Mouse (Mus musculus): ENCODE measurements around the gene Col9a2. TPM values are rescaled to one million over a fixed set of nuclear protein-coding genes. Genes with fewer than 3 reads are reported as not detected.
"Not testable (repeated sequence)": the region's sequence is repeated elsewhere in the genome, so short reads cannot be mapped to it uniquely, and the experiment has no call there.

Col9a2 gene
- polyA plus RNA-seq, 2 experiments = 83.8 to 256 TPM

- WGBS = 79% methylated on average over 2 of the region's 2 CpGs
- Histone ChIP-seq H3K4me1 (ENCODE audit: control insufficient read depth, insufficient read depth, low read length) (no peaks in the 10 kb centered on the region), H3K4me2 (replicated peaks; ENCODE audit: low read depth, low read length, severe bottlenecking) (no peak overlapping the region), H3K4me3 (replicated peaks; ENCODE audit: low read length) (no peak overlapping the region), H3K9me3 (ENCODE audit: control insufficient read depth, low read length) (no peaks in the 10 kb centered on the region), H3K27me3 (ENCODE audit: control insufficient read depth, insufficient read depth, low read length) (no peaks in the 10 kb centered on the region), H3K9ac (ENCODE audit: low read depth, low read length, severe bottlenecking) (no peak overlapping the region), H3K36me3 (ENCODE audit: control insufficient read depth, insufficient read depth, low read length) (peaks cover 38% of the 10 kb centered on the region), H3K27ac (replicated peaks; ENCODE audit: low read depth, low read length) (no peak overlapping the region)
- no peak for TF ChIP-seq POLR2A (IDR thresholded peaks at IDR 0.05; ENCODE audit: borderline replicate concordance, extremely low read depth, insufficient read depth, insufficient read length)
- ATAC-seq (ENCODE audit: low FRiP score, low read depth) (no peak), DNase-seq (ENCODE audit: low spot score) (no peak)
These were observed 17.8 kb downstream of the Col9a2 start for GRCm38 (mm10) chr4:121057032-121057431.

GRCm38 (mm10) chr4:121059218-121059617, 20.0 kb downstream of the Col9a2 start:
- H3K27me3 ChIP-seq (ENCODE audit: control insufficient read depth, insufficient read depth, low read length); H3K4me1 ChIP-seq (ENCODE audit: control insufficient read depth, insufficient read depth, low read length); H3K4me3 ChIP-seq (replicated peaks; ENCODE audit: low read length); H3K9me3 ChIP-seq (ENCODE audit: control insufficient read depth, low read length); ATAC-seq (ENCODE audit: low FRiP score, low read depth); DNase-seq (ENCODE audit: low spot score); H3K9ac ChIP-seq (ENCODE audit: low read depth, low read length, severe bottlenecking); H3K27ac ChIP-seq (replicated peaks; ENCODE audit: low read depth, low read length); H3K4me2 ChIP-seq (replicated peaks; ENCODE audit: low read depth, low read length, severe bottlenecking): not testable (repeated sequence)
- WGBS = 91% methylated on average over 9 of the region's 10 CpGs
- peaks cover 35% of the 10 kb centered on the region for H3K36me3 ChIP-seq (ENCODE audit: control insufficient read depth, insufficient read depth, low read length)

GRCm38 (mm10) chr4:121065336-121065735, 26.2 kb downstream of the Col9a2 start:
- Histone ChIP-seq H3K4me3 (replicated peaks; ENCODE audit: low read length) (no peak overlapping the region), H3K9me3 (ENCODE audit: control insufficient read depth, low read length) (no peaks in the 10 kb centered on the region), H3K4me1 (ENCODE audit: control insufficient read depth, insufficient read depth, low read length) (no peaks in the 10 kb centered on the region), H3K36me3 (ENCODE audit: control insufficient read depth, insufficient read depth, low read length) (peaks cover 63% of the 10 kb centered on the region), H3K4me2 (replicated peaks; ENCODE audit: low read depth, low read length, severe bottlenecking) (no peak overlapping the region), H3K9ac (ENCODE audit: low read depth, low read length, severe bottlenecking) (no peak overlapping the region), H3K27ac (replicated peaks; ENCODE audit: low read depth, low read length) (no peak overlapping the region), H3K27me3 (ENCODE audit: control insufficient read depth, insufficient read depth, low read length) (no peaks in the 10 kb centered on the region)
- DNase-seq (ENCODE audit: low spot score) (no peak), ATAC-seq (ENCODE audit: low FRiP score, low read depth) (no peak)
- no peak for TF ChIP-seq POLR2A (IDR thresholded peaks at IDR 0.05; ENCODE audit: borderline replicate concordance, extremely low read depth, insufficient read depth, insufficient read length)
- 84% methylated on average over 2 of the region's 2 CpGs for WGBS

- Histone ChIP-seq H3K36me3 (ENCODE audit: control insufficient read depth, insufficient read depth, low read length) (peaks cover 58% of the 10 kb centered on the region), H3K4me2 (replicated peaks; ENCODE audit: low read depth, low read length, severe bottlenecking) (no peak overlapping the region), H3K27ac (replicated peaks; ENCODE audit: low read depth, low read length) (no peak overlapping the region), H3K27me3 (ENCODE audit: control insufficient read depth, insufficient read depth, low read length) (no peaks in the 10 kb centered on the region), H3K9me3 (ENCODE audit: control insufficient read depth, low read length) (no peaks in the 10 kb centered on the region), H3K9ac (ENCODE audit: low read depth, low read length, severe bottlenecking) (no peak overlapping the region), H3K4me1 (ENCODE audit: control insufficient read depth, insufficient read depth, low read length) (no peaks in the 10 kb centered on the region), H3K4me3 (replicated peaks; ENCODE audit: low read length) (no peak overlapping the region)
- DNase-seq (ENCODE audit: low spot score) (no peak), ATAC-seq (ENCODE audit: low FRiP score, low read depth) (no peak)
- no peak for TF ChIP-seq POLR2A (IDR thresholded peaks at IDR 0.05; ENCODE audit: borderline replicate concordance, extremely low read depth, insufficient read depth, insufficient read length)
- WGBS = 89% methylated on average over 4 of the region's 4 CpGs
These were observed 35.1 kb downstream of the Col9a2 start for GRCm38 (mm10) chr4:121074250-121074649.

- H3K4me3 ChIP-seq (replicated peaks; ENCODE audit: low read length) = no peak overlapping the region
- no peak for TF ChIP-seq POLR2A (IDR thresholded peaks at IDR 0.05; ENCODE audit: borderline replicate concordance, extremely low read depth, insufficient read depth, insufficient read length)
- H3K36me3 ChIP-seq (ENCODE audit: control insufficient read depth, insufficient read depth, low read length) = peaks cover 77% of the 10 kb centered on the region
- no peaks in the 10 kb centered on the region for H3K9me3 ChIP-seq (ENCODE audit: control insufficient read depth, low read length)
- no peak overlapping the region for H3K4me2 ChIP-seq (replicated peaks; ENCODE audit: low read depth, low read length, severe bottlenecking)
- DNase-seq (ENCODE audit: low spot score) = no peak
- H3K27me3 ChIP-seq (ENCODE audit: control insufficient read depth, insufficient read depth, low read length) = no peaks in the 10 kb centered on the region
- no peak overlapping the region for H3K27ac ChIP-seq (replicated peaks; ENCODE audit: low read depth, low read length)
- no peaks in the 10 kb centered on the region for H3K4me1 ChIP-seq (ENCODE audit: control insufficient read depth, insufficient read depth, low read length)
- H3K9ac ChIP-seq (ENCODE audit: low read depth, low read length, severe bottlenecking) = no peak overlapping the region
- 84% methylated on average over 3 of the region's 3 CpGs for WGBS
- no peak for ATAC-seq (ENCODE audit: low FRiP score, low read depth)
These were observed 38.9 kb downstream of the Col9a2 start for GRCm38 (mm10) chr4:121077915-121078646.
